In genomic region chr9:121936952-121937351, GRCm38 (mm10) we compare ENCODE assay signal across 11 mouse cellular contexts. TPM values are rescaled to one million over a fixed set of nuclear protein-coding genes. Genes with fewer than 3 reads are reported as not detected.
A peak's percentile ranks its signal among the peaks of the same experiment; 100 is the strongest.
DNase-seq lines count a peak whose midpoint lies in the region; ATAC-seq and TF ChIP-seq lines count a peak whose summit lies in the region.
"Had no signal": no experiment of that assay in that cellular context is flagged by ENCODE, and none has a peak within 500 bp of the region (broad histone marks: within the 10 kb centered on the region; RNA-seq: fewer than 3 reads in every experiment).

No protein-coding gene starts in this region.

- 70% methylated on average over 1 of the region's 1 CpGs for WGBS in kidney, embryonic 15.5 days
- WGBS in forebrain, embryonic 16.5 days = 69% methylated on average over 1 of the region's 1 CpGs
- 71% methylated on average over 1 of the region's 1 CpGs for WGBS in midbrain, embryonic 15.5 days
- WGBS in intestine, postnatal 0 days = 78% methylated on average over 1 of the region's 1 CpGs

- ATAC-seq in kidney, embryonic 15.5 days (replicated peaks; ENCODE audit: low FRiP score) = 0 out of 2 replicates have a peak, but pooled peaks have one; percentile 22
- ATAC-seq in forebrain, embryonic 16.5 days = peak; percentile 54
- ATAC-seq in midbrain, embryonic 15.5 days (replicated peaks) = peak; percentile 83
- no peak for ATAC-seq in intestine, postnatal 0 days

- DNase-seq in kidney, postnatal 14 days = no peak
- peak; percentile 64 for DNase-seq in ZHBTc4 (ENCODE audit: low read depth, low spot score)
- DNase-seq in thymus, postnatal 4 days = no peak
- no peak for DNase-seq in heart, postnatal 25 days (ENCODE audit: low spot score)
- DNase-seq: gastrocnemius, postnatal 25 days had no signal

- H3K4me1 ChIP-seq in kidney, embryonic 15.5 days = no peaks in the 10 kb centered on the region
- no peaks in the 10 kb centered on the region for H3K4me1 ChIP-seq in forebrain, embryonic 16.5 days (replicated peaks; ENCODE audit: control insufficient read depth, insufficient read depth, low read length)
- peaks cover 2% of the 10 kb centered on the region; the same call in 1 of the 2 replicates for H3K4me1 ChIP-seq in midbrain, embryonic 15.5 days
- H3K4me1 ChIP-seq in intestine, postnatal 0 days (replicated peaks; ENCODE audit: control insufficient read depth, insufficient read depth, low read length) = no peaks in the 10 kb centered on the region

- H3K9me3 ChIP-seq in kidney, embryonic 15.5 days (replicated peaks) = no peaks in the 10 kb centered on the region
- no peaks in the 10 kb centered on the region for H3K9me3 ChIP-seq in forebrain, embryonic 16.5 days (ENCODE audit: control insufficient read depth, low read length)
- H3K9me3 ChIP-seq in midbrain, embryonic 15.5 days = no peaks in the 10 kb centered on the region
- H3K9me3 ChIP-seq in intestine, postnatal 0 days (ENCODE audit: control insufficient read depth) = no peaks in the 10 kb centered on the region

- TF ChIP-seq CTCF in intestine, postnatal 0 days (IDR thresholded peaks at IDR 0.05; ENCODE audit: low read depth) = no peak

- peak overlapping the region; percentile 50; the same call in 1 of the 2 replicates for H3K4me2 ChIP-seq in kidney, embryonic 15.5 days
- H3K4me2 ChIP-seq in forebrain, embryonic 16.5 days (ENCODE audit: low read length) = peak overlapping the region; percentile 55
- peak overlapping the region; percentile 50 for H3K4me2 ChIP-seq in midbrain, embryonic 15.5 days
- H3K4me2 ChIP-seq in intestine, postnatal 0 days (replicated peaks; ENCODE audit: low read depth) = no peak overlapping the region

- no peak overlapping the region for H3K9ac ChIP-seq in kidney, embryonic 15.5 days
- no peak overlapping the region for H3K9ac ChIP-seq in forebrain, embryonic 16.5 days (replicated peaks; ENCODE audit: low read depth, low read length)
- no peak overlapping the region for H3K9ac ChIP-seq in midbrain, embryonic 15.5 days
- H3K9ac ChIP-seq in intestine, postnatal 0 days (ENCODE audit: low read depth, low read length) = no peak overlapping the region

- intact Hi-C loops in heart, postnatal 25 days (cut with DNase I) = no loop called here

- no peaks in the 10 kb centered on the region for H3K36me3 ChIP-seq in kidney, embryonic 15.5 days
- H3K36me3 ChIP-seq in forebrain, embryonic 16.5 days (ENCODE audit: control insufficient read depth, insufficient read depth) = no peaks in the 10 kb centered on the region
- no peaks in the 10 kb centered on the region for H3K36me3 ChIP-seq in midbrain, embryonic 15.5 days (replicated peaks)
- no peaks in the 10 kb centered on the region for H3K36me3 ChIP-seq in intestine, postnatal 0 days (ENCODE audit: control insufficient read depth, insufficient read depth)

- H3K27me3 ChIP-seq in kidney, embryonic 15.5 days = no peaks in the 10 kb centered on the region
- no peaks in the 10 kb centered on the region for H3K27me3 ChIP-seq in forebrain, embryonic 16.5 days (replicated peaks; ENCODE audit: control insufficient read depth, insufficient read depth, low read length)
- H3K27me3 ChIP-seq in midbrain, embryonic 15.5 days (replicated peaks) = no peaks in the 10 kb centered on the region
- H3K27me3 ChIP-seq in intestine, postnatal 0 days (replicated peaks; ENCODE audit: control insufficient read depth, insufficient read depth, low read length) = no peaks in the 10 kb centered on the region

- no peak overlapping the region for H3K27ac ChIP-seq in kidney, embryonic 15.5 days
- no peak overlapping the region for H3K27ac ChIP-seq in forebrain, embryonic 16.5 days (ENCODE audit: low read length)
- peak overlapping the region; percentile 60 for H3K27ac ChIP-seq in midbrain, embryonic 15.5 days
- H3K27ac ChIP-seq in intestine, postnatal 0 days (ENCODE audit: low read depth, low read length) = no peak overlapping the region

- H3K4me3 ChIP-seq in kidney, embryonic 15.5 days (replicated peaks) = no peak overlapping the region
- H3K4me3 ChIP-seq in forebrain, embryonic 16.5 days (replicated peaks; ENCODE audit: low read length) = no peak overlapping the region; the same call in 1 of the 2 replicates
- H3K4me3 ChIP-seq in midbrain, embryonic 15.5 days = peak overlapping the region; percentile 47
- H3K4me3 ChIP-seq in intestine, postnatal 0 days (ENCODE audit: low read depth, low read length) = no peak overlapping the region

RNA-seq across cellular contexts. Expression of gene Fam198a, which starts 13.8 kb away (rescaled TPM):
- polyA plus RNA-seq in kidney, embryonic 15.5 days (2015; fragmentation: Nextera tagmentation; extraction: Ambion mirVana) = 1.1 and 2.1 TPM in 2 replicates
- 1.6 and 1.8 TPM in 2 replicates for polyA plus RNA-seq in forebrain, embryonic 16.5 days (2015; fragmentation: Nextera tagmentation; extraction: Ambion mirVana)
- polyA plus RNA-seq in midbrain, embryonic 15.5 days (2015; fragmentation: Nextera tagmentation; extraction: Ambion mirVana) = 1.7 and 2.2 TPM in 2 replicates
- under 1 TPM; 0.94 to 0.98 TPM for total RNA-seq in heart, postnatal 25 days (2021)
- polyA plus RNA-seq in intestine, postnatal 0 days (2015; fragmentation: Nextera tagmentation; extraction: Ambion mirVana) = 0.90 and 1.0 TPM in 2 replicates

RNA-seq across cellular contexts. Expression of gene Cyp8b1, which starts 20.8 kb away (rescaled TPM):
- 0.10 TPM in 1 of 2 replicates, not detected in the other for polyA plus RNA-seq in kidney, embryonic 15.5 days (2015; fragmentation: Nextera tagmentation; extraction: Ambion mirVana)
- polyA plus RNA-seq in forebrain, embryonic 16.5 days (2015; fragmentation: Nextera tagmentation; extraction: Ambion mirVana) = not detected in 2 replicates
- polyA plus RNA-seq in midbrain, embryonic 15.5 days (2015; fragmentation: Nextera tagmentation; extraction: Ambion mirVana) = not detected in 2 replicates
- not detected for total RNA-seq in heart, postnatal 25 days (2021)
- polyA plus RNA-seq in intestine, postnatal 0 days (2015; fragmentation: Nextera tagmentation; extraction: Ambion mirVana) = 2.1 and 3.3 TPM in 2 replicates
- total RNA-seq: gastrocnemius, postnatal 25 days; layer of hippocampus, adult 8-10 months had no signal
- polyA plus RNA-seq: stomach, embryonic 14.5 days had no signal

RNA-seq across cellular contexts. Expression of gene Ackr2, which starts 38.8 kb away (rescaled TPM):
- 0.40 and 0.57 TPM in 2 replicates for polyA plus RNA-seq in kidney, embryonic 15.5 days (2015; fragmentation: Nextera tagmentation; extraction: Ambion mirVana)
- polyA plus RNA-seq in forebrain, embryonic 16.5 days (2015; fragmentation: Nextera tagmentation; extraction: Ambion mirVana) = 2.6 and 3.0 TPM in 2 replicates
- polyA plus RNA-seq in midbrain, embryonic 15.5 days (2015; fragmentation: Nextera tagmentation; extraction: Ambion mirVana) = 2.8 and 3.5 TPM in 2 replicates
- total RNA-seq in heart, postnatal 25 days (2021) = 1 to 10 TPM; 2.5 to 3.7 TPM
- 1.0 and 1.1 TPM in 2 replicates for polyA plus RNA-seq in intestine, postnatal 0 days (2015; fragmentation: Nextera tagmentation; extraction: Ambion mirVana)

RNA-seq across cellular contexts. Expression of gene Pomgnt2, which starts 60.0 kb away (rescaled TPM):
- 14.7 and 17.1 TPM in 2 replicates for polyA plus RNA-seq in kidney, embryonic 15.5 days (2015; fragmentation: Nextera tagmentation; extraction: Ambion mirVana)
- 28.3 and 32.5 TPM in 2 replicates for polyA plus RNA-seq in forebrain, embryonic 16.5 days (2015; fragmentation: Nextera tagmentation; extraction: Ambion mirVana)
- 37.1 and 37.9 TPM in 2 replicates for polyA plus RNA-seq in midbrain, embryonic 15.5 days (2015; fragmentation: Nextera tagmentation; extraction: Ambion mirVana)
- 10 to 100 TPM; 12.1 to 13.1 TPM for total RNA-seq in heart, postnatal 25 days (2021)
- 5.7 and 7.3 TPM in 2 replicates for polyA plus RNA-seq in intestine, postnatal 0 days (2015; fragmentation: Nextera tagmentation; extraction: Ambion mirVana)
